Mouse (Mus musculus) kidney, embryonic 14.5 days (tissue): ENCODE data around the gene Tpm3. TPM values are rescaled to one million over a fixed set of nuclear protein-coding genes. Genes with fewer than 3 reads are reported as not detected.

Experiments used
- ATAC-seq: fragments of 200-750 bp; cut with Nextera tagmentation; 2 replicates; pipeline ENCODE4 v1.8.0; 2017; ENCODE audit warnings: moderate number of reproducible peaks, mild to moderate bottlenecking, moderate TSS enrichment, moderate library complexity; ENCODE audit not compliant: low FRiP score, low TSS enrichment
- H3K27ac ChIP-seq: fragments of 300-500 bp; sonication (generic); 2 replicates; pipeline ENCODE4 v1.5.1; 2014; ENCODE audit warnings: low read depth, mild to moderate bottlenecking, low read length, moderate library complexity, mixed read lengths
- H3K27me3 ChIP-seq: fragments of 300-500 bp; sonication (generic); 2 replicates; pipeline ENCODE4 v1.6.1; 2014; ENCODE audit warnings: mild to moderate bottlenecking, low read length; ENCODE audit not compliant: control insufficient read depth, insufficient read depth
- H3K36me3 ChIP-seq: fragments of 300-500 bp; sonication (generic); 2 replicates; pipeline ENCODE4 v1.6.1; 2014; ENCODE audit warnings: low read length, mixed read lengths; ENCODE audit not compliant: control insufficient read depth, insufficient read depth
- H3K4me1 ChIP-seq: fragments of 300-500 bp; sonication (generic); 2 replicates; pipeline ENCODE4 v1.6.1; 2014; ENCODE audit warnings: low read length, mixed read lengths; ENCODE audit not compliant: control insufficient read depth, insufficient read depth
- H3K4me2 ChIP-seq: fragments of 300-500 bp; sonication (generic); replicated peaks from 2 replicates; pipeline ENCODE4 v1.6.1; 2014; ENCODE audit warnings: low read depth, mild to moderate bottlenecking, low read length
- H3K4me3 ChIP-seq: fragments of 300-500 bp; sonication (generic); 2 replicates; pipeline ENCODE4 v1.5.1; 2014; ENCODE audit warnings: mild to moderate bottlenecking, low read length
- H3K9ac ChIP-seq: fragments of 300-500 bp; sonication (generic); 2 replicates; pipeline ENCODE4 v1.6.1; 2014; ENCODE audit warnings: low read depth, mild to moderate bottlenecking, low read length, moderate library complexity
- H3K9me3 ChIP-seq: fragments of 300-500 bp; sonication (generic); 2 replicates; pipeline ENCODE4 v1.6.1; 2016; ENCODE audit warnings: low read length; ENCODE audit not compliant: control insufficient read depth
- WGBS: fragments of 180-500 bp; shearing (Covaris S2); extraction: QIAGEN DNeasy Blood & Tissue Kit; methylation state at CpG from one replicate; pipeline ENCODE4 v1.1.7; 2014; 5-methylcytosine and 5-hydroxymethylcytosine counted together
- polyA plus RNA-seq: library from polyadenylated mRNA; unstranded; fragments of >200 nt; fragmentation: Nextera tagmentation; extraction: Ambion mirVana; gene quantifications from 2 replicates; pipeline ENCODE4 v1.2.1, GENCODE M21; 2014

Gene Tpm3
- polyA plus RNA-seq = 515 and 579 TPM in 2 replicates

DNA sequence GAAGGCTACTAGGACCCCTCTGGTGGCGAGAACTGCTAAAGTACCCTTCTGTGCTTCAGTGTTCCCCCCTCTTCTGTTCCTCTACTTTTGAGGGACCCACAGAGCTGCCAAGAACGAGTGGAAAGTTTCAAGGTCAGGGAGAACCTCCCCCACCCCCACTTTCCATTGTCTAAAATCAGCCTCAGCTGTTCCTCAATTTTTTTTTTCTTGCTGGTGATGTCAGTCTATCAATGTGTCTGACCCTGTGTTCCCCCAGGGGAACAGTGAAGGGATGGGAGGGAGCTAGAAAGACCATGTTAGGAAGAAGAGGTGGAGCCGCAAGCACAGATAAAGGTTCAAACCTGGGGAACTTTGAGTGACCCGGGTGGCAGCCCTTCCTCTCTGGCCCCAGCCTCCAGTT is at the start of gene Tpm3:
TSS of gene Tpm3 (plus strand) at position 356 of the 400 bp plus-strand sequence.
- 66% methylated on average over 4 of the region's 4 CpGs for WGBS
- Histone ChIP-seq H3K9me3 (no peaks in the 10 kb centered on the region), H3K4me1 (peaks cover 7% of the 10 kb centered on the region; the same call in 1 of the 2 replicates), H3K27ac (no peak within 1 kb of the TSS), H3K4me2 (no peak within 1 kb of the TSS), H3K4me3 (no peak within 1 kb of the TSS), H3K36me3 (no peaks in the 10 kb centered on the region), H3K9ac (no peak within 1 kb of the TSS), H3K27me3 (no peaks in the 10 kb centered on the region)
- ATAC-seq = no peak

DNA sequence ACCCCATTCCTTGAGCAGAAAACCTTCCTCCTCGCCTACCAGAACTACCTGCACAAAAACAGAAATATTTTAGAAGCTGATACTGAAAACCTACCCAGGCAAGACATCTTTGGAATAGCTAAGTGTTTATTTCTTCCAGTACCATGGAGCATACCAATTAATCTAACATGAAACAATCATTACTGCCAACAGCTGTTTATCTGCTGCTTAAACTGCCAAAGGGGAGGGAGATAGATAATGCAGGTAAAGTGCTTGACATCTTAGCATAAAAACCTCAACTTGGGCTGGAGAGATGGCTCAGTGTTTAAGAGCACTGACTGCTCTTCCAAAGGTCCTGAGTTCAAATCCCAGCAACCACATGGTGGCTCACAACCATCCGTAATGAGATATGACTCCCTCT is 37.8 kb upstream of the Tpm3 start:
- Histone ChIP-seq H3K4me3 (no peak overlapping the region), H3K9ac (no peak overlapping the region), H3K36me3 (peaks cover 91% of the 10 kb centered on the region), H3K4me2 (no peak overlapping the region), H3K27ac (no peak overlapping the region), H3K9me3 (no peaks in the 10 kb centered on the region), H3K4me1 (no peaks in the 10 kb centered on the region), H3K27me3 (no peaks in the 10 kb centered on the region)
- ATAC-seq = no peak
- WGBS = 89% methylated on average over 2 of the region's 2 CpGs

DNA sequence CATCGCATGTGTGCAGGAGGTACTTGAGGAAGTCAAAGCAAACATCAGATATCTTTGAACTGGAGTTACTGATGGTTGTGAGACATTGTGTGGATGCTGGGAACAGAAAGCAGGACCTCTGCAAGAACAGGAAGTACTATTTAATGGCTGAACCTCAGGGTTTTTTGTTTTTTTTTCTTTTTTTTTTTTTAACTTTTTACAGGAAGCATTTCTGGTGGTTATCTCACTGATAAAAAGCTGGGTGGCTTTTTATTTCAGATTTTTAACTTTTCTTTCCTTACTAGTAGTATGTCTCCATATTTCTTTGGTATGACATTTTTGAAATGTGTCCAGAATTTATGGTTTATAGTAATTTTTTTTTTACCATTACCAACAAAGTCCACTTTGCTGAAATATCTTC is 36.2 kb upstream of the Tpm3 start:
- ATAC-seq = no peak
- no peaks in the 10 kb centered on the region for H3K27me3 ChIP-seq
- no peak overlapping the region for H3K4me2 ChIP-seq
- no peak overlapping the region for H3K4me3 ChIP-seq
- no peak overlapping the region for H3K27ac ChIP-seq
- H3K9ac ChIP-seq = no peak overlapping the region
- 98% methylated on average over 1 of the region's 1 CpGs for WGBS
- no peaks in the 10 kb centered on the region for H3K9me3 ChIP-seq
- no peaks in the 10 kb centered on the region for H3K4me1 ChIP-seq
- H3K36me3 ChIP-seq = peaks cover 88% of the 10 kb centered on the region

DNA sequence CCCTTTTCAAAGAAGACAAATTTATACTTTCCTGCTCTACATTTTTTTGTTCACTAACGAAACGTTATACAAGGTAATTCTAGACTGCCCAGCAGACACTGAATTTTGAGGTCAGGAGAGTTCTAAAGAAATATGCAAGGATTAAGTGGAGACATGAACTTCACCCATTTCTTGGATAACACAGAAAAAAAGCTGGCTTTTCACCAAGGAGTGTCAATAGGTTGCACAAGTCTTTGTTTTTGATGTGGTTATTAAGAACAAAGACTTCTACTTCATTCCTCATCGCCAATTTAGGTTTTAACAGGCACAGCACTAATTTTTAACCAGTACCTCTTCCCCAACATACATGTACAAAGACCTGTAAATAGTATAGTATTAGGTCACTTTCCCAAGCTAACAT is 22.8 kb upstream of the Tpm3 start:
- Histone ChIP-seq H3K4me3 (no peak overlapping the region), H3K9ac (no peak overlapping the region), H3K9me3 (no peaks in the 10 kb centered on the region), H3K27me3 (no peaks in the 10 kb centered on the region), H3K4me1 (peaks cover 19% of the 10 kb centered on the region), H3K4me2 (no peak overlapping the region), H3K27ac (no peak overlapping the region), H3K36me3 (peaks cover 30% of the 10 kb centered on the region)
- WGBS = 43% methylated on average over 3 of the region's 3 CpGs
- ATAC-seq = no peak

GRCm38 (mm10) chr3:90051441-90052350 is 20.8 kb upstream of the Tpm3 start, which contains the start of gene 4933434E20Rik:
4933434E20Rik (plus strand) TSS chr3:90051636.
- under 1% methylated on average over 43 of the region's 43 CpGs for WGBS

GRCm38 (mm10) chr3:90052351-90053241 is 19.9 kb upstream of the Tpm3 start, which contains the start of gene Ubap2l:
Ubap2l (minus strand) TSS chr3:90052628.
- ATAC-seq = peak; percentile 94
- Histone ChIP-seq H3K36me3 (peaks cover 29% of the 10 kb centered on the region), H3K27ac (peak within 1 kb of the TSS; percentile 97), H3K9me3 (no peaks in the 10 kb centered on the region), H3K4me2 (peak within 1 kb of the TSS; percentile 80), H3K9ac (peak within 1 kb of the TSS; percentile 96), H3K4me3 (peak within 1 kb of the TSS; percentile 91), H3K27me3 (no peaks in the 10 kb centered on the region), H3K4me1 (peaks cover 22% of the 10 kb centered on the region)
- under 1% methylated on average over 64 of the region's 81 CpGs for WGBS

More at GRCm38 (mm10) chr3:90051441-90052350, 20.8 kb upstream of the Tpm3 start, which contains the start of gene 4933434E20Rik:
- Histone ChIP-seq H3K27ac (peak within 1 kb of the TSS; percentile 97), H3K4me3 (peak within 1 kb of the TSS; percentile 91), H3K4me1 (peaks cover 22% of the 10 kb centered on the region), H3K4me2 (peak within 1 kb of the TSS; percentile 80), H3K36me3 (peaks cover 29% of the 10 kb centered on the region), H3K9ac (peak within 1 kb of the TSS; percentile 96), H3K9me3 (no peaks in the 10 kb centered on the region), H3K27me3 (no peaks in the 10 kb centered on the region)
- peak; percentile 84 for ATAC-seq

DNA sequence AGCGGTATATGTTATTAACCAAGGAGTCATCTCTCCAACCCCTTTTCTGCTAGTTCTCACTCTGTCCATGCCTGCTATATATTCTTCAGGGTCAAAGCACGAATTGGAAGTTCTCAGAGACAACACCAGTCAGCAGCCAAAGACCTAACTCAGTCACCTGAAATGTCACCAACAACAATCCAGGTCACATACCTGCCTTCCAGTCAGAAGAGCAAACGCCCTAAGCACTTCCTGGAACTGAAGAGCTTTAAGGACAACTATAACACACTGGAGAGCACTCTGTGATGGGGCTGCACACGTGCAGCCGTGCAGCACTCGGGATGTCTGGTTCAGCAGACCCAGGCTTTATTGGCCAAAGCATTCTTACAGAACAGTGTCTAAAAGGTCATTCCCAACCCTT is 10.9 kb upstream of the Tpm3 start:
- H3K4me3 ChIP-seq = no peak overlapping the region
- H3K9ac ChIP-seq = no peak overlapping the region
- H3K27ac ChIP-seq = no peak overlapping the region
- no peak overlapping the region for H3K4me2 ChIP-seq
- 87% methylated on average over 6 of the region's 6 CpGs for WGBS
- H3K36me3 ChIP-seq = peaks cover 50% of the 10 kb centered on the region
- no peaks in the 10 kb centered on the region for H3K9me3 ChIP-seq
- ATAC-seq = no peak
- no peaks in the 10 kb centered on the region for H3K27me3 ChIP-seq
- H3K4me1 ChIP-seq = no peaks in the 10 kb centered on the region

GRCm38 (mm10) chr3:90062539-90062938 is 9.9 kb upstream of the Tpm3 start:
- no peaks in the 10 kb centered on the region for H3K4me1 ChIP-seq
- no peaks in the 10 kb centered on the region for H3K9me3 ChIP-seq
- no peak overlapping the region for H3K27ac ChIP-seq
- H3K27me3 ChIP-seq = no peaks in the 10 kb centered on the region
- H3K4me3 ChIP-seq = no peak overlapping the region
- H3K9ac ChIP-seq = no peak overlapping the region
- H3K36me3 ChIP-seq = peaks cover 40% of the 10 kb centered on the region
- 76% methylated on average over 2 of the region's 2 CpGs for WGBS
- no peak for ATAC-seq
- no peak overlapping the region for H3K4me2 ChIP-seq
